Comparison of ENCODE assay signal across 29 mouse cellular contexts in genomic region chr3:51686791-51687190, GRCm38 (mm10). TPM values are rescaled to one million over a fixed set of nuclear protein-coding genes. Genes with fewer than 3 reads are reported as not detected.
"Had no signal": no experiment of that assay in that cellular context is flagged by ENCODE, and none has a peak within 500 bp of the region (broad histone marks: within the 10 kb centered on the region; RNA-seq: fewer than 3 reads in every experiment).

No protein-coding gene starts in this region.

- DNase-seq: left cerebral cortex, postnatal 4 days; liver; liver, embryonic 13.5 days; liver, postnatal 0 days; lung, adult 18-20 months; lung, adult 2 months; lung, embryonic 14.5 days; lung, postnatal 10 days; lung, postnatal 14 days; lung, postnatal 36 days; lung, postnatal 4 days; midbrain, embryonic 14.5 days had no signal

- H3K4me1 ChIP-seq: limb, embryonic 10.5 days; limb, embryonic 12.5 days; limb, embryonic 13.5 days; limb, embryonic 15.5 days; lung, embryonic 15.5 days; midbrain, embryonic 10.5 days; midbrain, embryonic 12.5 days; midbrain, embryonic 13.5 days; midbrain, embryonic 15.5 days; neural tube, embryonic 12.5 days had no signal

- H3K27me3 ChIP-seq: limb, embryonic 12.5 days; limb, embryonic 13.5 days; limb, embryonic 15.5 days; liver, embryonic 13.5 days; liver, embryonic 15.5 days; lung, embryonic 15.5 days; midbrain, embryonic 12.5 days; midbrain, embryonic 13.5 days; midbrain, embryonic 15.5 days; neural tube, embryonic 12.5 days had no signal

- H3K4me3 ChIP-seq: limb, embryonic 10.5 days; limb, embryonic 12.5 days; limb, embryonic 13.5 days; limb, embryonic 15.5 days; liver, embryonic 12.5 days; liver, embryonic 13.5 days; liver, embryonic 15.5 days; lung, embryonic 15.5 days; megakaryocyte, embryonic 14.5 days; midbrain, embryonic 10.5 days; midbrain, embryonic 12.5 days; midbrain, embryonic 13.5 days; midbrain, embryonic 15.5 days; myocyte; neural tube, embryonic 12.5 days had no signal

- H3K27ac ChIP-seq: limb, embryonic 10.5 days; limb, embryonic 12.5 days; limb, embryonic 13.5 days; limb, embryonic 15.5 days; liver, embryonic 12.5 days; liver, embryonic 13.5 days; liver, embryonic 14.5 days; liver, embryonic 15.5 days; lung, embryonic 15.5 days; macrophage; midbrain, embryonic 10.5 days; midbrain, embryonic 12.5 days; midbrain, embryonic 13.5 days; midbrain, embryonic 15.5 days; neural tube, embryonic 12.5 days had no signal

RNA-seq across cellular contexts. Expression of gene Mgst2, which starts 26.6 kb away (rescaled TPM):
- polyA plus RNA-seq: midbrain, embryonic 11.5 days had no signal
